Mouse (Mus musculus): ENCODE measurements at regions not wholly inside any gene's neighbourhood (a gene's known extent, or its start where the extent isn't known, plus 50 kb on each side); places are given as distances from the start of the nearest gene placed in this dataset.

DNA sequence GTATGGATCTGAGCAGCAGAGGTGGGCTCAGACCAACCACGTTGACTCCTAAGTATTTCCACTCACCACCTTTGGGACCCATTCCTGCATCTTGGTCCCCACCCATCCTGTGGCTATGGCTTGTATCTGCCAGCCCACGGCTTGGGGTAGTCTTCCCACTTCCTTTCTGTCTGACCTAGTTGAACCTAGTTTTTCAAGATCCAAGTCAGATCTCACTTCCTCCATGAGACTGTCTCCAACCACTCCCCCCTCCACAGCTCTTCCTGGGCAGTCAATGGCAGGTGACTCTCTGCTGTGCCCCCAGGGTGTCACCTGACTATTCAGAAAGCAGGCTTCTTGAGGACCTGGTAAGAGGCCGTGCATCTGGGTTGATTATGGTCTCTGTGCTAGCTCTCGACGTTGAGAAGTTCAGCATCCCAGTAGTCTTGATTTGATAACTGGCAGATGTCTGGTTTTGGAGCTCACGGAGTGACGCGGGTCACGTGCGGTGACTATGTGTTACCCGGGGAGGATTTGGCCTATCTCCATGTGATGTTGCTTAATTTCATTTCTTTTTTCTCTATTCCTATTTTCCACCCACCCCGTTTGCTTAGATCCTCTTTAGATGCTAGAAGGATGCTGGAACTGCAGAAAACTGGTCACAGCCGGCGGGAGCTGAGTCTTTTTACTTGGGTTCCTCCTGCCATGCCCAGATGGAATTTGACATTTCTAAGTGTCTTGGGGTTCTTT is 147.5 kb upstream of the Mrps10 start:
- Histone ChIP-seq H3K4me3 (ENCODE audit: insufficient read depth, low read depth, low read length) (no peak overlapping the region), H3K4me1 (ENCODE audit: control insufficient read depth, insufficient read depth, insufficient read length, low read length) (peaks cover 2% of the 10 kb centered on the region), H3K27ac (replicated peaks; ENCODE audit: low read depth, low read length) (peak overlapping the region; percentile 76)

DNA sequence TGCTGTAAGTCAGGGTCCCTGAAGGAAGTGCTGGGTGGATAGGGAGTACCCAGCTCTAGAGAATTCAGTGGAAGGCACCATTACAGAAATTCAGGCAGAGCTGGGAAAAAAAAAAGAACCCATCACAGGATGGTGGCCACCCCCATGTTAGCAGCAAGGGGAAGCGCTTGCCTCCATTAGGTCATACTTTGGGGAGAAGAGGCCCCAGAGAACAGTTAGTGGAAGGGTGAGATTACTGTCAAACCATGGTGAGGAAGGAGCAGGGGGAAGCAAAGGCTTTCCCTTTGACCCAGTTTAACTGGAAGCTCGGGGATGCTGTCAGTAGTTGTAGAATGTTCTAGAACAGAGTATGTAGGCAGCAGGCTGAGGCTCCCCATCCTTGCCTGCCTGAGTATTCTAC is 148.8 kb upstream of the Mrps10 start:
- H3K27ac ChIP-seq (replicated peaks; ENCODE audit: low read depth, low read length), result peak overlapping the region; percentile 20
- no peak overlapping the region for H3K4me3 ChIP-seq (ENCODE audit: insufficient read depth, low read depth, low read length)
- peaks cover 2% of the 10 kb centered on the region for H3K4me1 ChIP-seq (ENCODE audit: control insufficient read depth, insufficient read depth, insufficient read length, low read length)

DNA sequence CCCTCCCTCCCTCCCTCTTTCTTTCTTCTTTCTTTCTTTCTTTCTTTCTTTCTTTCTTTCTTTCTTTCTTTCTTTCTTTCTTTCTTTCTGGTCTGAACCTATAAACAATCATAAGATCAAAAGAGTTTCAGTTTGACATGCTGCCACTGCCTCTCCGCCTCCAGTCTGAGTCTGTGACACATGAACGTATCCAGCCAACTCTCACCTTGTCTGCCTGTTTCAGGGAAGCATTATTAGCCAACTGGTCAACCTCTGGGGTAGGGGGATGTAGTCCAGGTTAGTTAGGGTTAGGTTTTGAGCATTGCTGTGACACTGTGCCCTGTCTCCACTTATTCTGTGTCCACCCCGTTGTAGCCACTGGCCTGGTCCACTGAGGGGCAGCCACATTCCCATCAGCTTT is 152.2 kb upstream of the Mrps10 start:
- no peaks in the 10 kb centered on the region; the same call in 1 of the 2 replicates for H3K4me1 ChIP-seq (ENCODE audit: control insufficient read depth, insufficient read depth, insufficient read length, low read length)
- no peak overlapping the region for H3K4me3 ChIP-seq (ENCODE audit: insufficient read depth, low read depth, low read length)
- H3K27ac ChIP-seq (replicated peaks; ENCODE audit: low read depth, low read length), result no peak overlapping the region

DNA sequence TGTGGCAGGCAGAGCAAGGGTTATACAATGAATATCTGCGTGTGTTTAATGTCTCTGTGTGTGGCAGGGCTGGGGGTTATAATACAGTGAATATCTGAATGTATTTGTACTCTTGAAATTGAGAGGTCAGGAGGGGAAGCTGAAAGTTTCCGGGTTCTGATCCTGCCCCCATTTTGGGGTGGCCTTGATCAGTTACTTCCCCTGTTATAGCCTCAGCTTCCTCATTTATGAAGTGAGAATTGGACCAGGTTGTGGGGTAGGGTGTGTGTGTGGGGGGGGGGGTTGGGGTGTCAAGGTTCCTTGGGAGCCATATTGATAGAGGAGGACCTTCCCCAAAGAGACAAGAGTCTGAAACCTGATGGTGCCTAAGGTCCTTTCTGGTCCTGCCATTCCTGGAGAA is 152.8 kb upstream of the Mrps10 start:
- Histone ChIP-seq H3K4me3 (ENCODE audit: insufficient read depth, low read depth, low read length) (no peak overlapping the region), H3K27ac (replicated peaks; ENCODE audit: low read depth, low read length) (0 out of 2 replicates have a peak overlapping the region, but pooled peaks have one; percentile 23), H3K4me1 (ENCODE audit: control insufficient read depth, insufficient read depth, insufficient read length, low read length) (no peaks in the 10 kb centered on the region; the same call in 1 of the 2 replicates)

DNA sequence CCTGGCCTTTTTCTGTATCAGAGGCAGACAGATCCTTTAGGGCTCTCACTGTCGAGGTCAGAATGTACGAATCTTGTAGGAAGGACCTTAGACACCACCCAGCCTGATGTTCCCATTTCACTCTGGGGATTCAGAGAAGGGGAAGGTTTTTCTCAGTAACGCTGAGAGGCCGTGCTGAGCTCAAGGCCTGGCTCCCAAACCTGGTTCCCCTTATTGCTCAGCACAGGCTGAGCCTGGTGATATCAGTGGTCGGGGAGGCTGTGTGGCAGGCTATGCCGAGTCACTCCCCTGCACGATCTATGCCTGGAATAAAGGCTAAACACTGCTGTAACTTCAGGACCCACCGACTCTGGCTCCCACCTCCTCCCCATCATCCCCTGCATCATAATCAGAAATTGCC is 154.6 kb upstream of the Mrps10 start:
- no peak overlapping the region for H3K4me3 ChIP-seq (ENCODE audit: insufficient read depth, low read depth, low read length)
- H3K27ac ChIP-seq (replicated peaks; ENCODE audit: low read depth, low read length), result peak overlapping the region; percentile 53; the same call in 1 of the 2 replicates
- no peaks in the 10 kb centered on the region; the same call in 1 of the 2 replicates for H3K4me1 ChIP-seq (ENCODE audit: control insufficient read depth, insufficient read depth, insufficient read length, low read length)

DNA sequence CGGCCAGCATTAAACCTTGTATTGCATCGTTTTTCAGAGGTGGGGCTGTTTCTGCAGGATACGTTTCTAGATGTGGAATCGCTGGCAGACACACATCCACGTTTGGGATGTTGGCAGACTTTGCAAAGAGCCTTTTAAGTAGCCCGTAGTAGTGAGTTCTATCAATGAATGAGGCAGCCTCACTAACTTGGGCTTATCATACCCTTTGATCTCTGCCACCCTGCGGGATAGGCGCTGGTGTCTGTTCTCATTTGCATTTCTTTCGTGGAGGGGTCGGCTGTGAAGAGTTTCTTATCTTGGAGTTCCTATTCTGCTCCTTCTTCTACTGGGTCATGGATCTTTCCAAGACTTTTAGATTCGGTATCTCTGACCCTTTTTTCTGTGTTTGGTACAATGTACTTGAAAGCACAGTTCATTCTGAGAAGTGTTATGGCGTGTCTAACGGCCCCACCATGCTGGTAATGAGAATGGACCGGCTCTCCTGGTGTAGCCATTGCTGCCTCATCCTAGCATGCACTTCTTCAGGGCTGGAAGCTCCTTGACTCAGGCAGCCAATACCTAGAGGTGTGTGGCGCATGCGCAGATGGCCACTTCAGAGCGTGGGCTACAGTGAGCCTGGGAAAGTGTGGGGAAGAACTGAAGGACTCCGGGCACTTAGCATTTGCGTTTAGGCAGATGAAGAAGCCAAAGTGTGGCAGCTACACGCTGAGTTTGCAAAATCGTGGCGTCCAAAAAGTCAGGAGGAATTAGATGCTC is 158.1 kb upstream of the Mrps10 start:
- Histone ChIP-seq H3K4me3 (ENCODE audit: insufficient read depth, low read depth, low read length) (no peak overlapping the region), H3K4me1 (ENCODE audit: control insufficient read depth, insufficient read depth, insufficient read length, low read length) (no peaks in the 10 kb centered on the region), H3K27ac (replicated peaks; ENCODE audit: low read depth, low read length) (no peak overlapping the region)

DNA sequence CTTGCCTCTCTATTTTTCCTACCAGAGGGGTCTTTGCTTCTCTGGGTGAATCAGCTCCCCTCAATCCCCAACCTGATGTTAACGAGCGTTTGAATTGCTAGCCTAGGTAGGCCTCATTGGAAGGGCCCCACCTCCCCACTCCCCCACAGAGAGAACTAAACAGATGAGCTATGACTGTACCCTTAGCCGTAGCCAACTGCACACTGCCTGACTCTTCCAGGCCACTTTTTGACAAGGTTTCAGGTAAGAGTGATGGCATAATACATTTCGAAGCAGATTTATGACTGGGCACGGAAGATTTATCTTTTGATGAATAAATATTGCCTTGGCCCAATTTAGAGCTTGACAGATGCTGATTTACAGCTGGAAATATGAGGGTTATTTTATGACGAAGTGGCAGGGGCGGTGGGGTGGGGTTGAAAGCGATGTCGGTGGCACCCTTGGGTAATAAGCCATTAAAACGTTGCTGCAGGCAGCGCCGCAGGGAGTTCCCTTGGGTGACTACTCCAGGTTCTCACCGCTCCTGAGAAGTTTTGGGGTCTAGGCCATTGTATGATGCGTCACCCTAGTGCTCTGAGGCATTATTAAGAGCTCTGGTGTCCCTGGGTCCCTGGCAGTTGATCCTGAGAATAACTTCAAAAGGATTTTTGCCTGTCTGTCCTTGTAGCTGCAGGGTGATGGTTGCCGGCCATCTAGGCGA is 159.7 kb upstream of the Mrps10 start:
- H3K27ac ChIP-seq (replicated peaks; ENCODE audit: low read depth, low read length), result no peak overlapping the region
- no peaks in the 10 kb centered on the region for H3K4me1 ChIP-seq (ENCODE audit: control insufficient read depth, insufficient read depth, insufficient read length, low read length)
- H3K4me3 ChIP-seq (ENCODE audit: insufficient read depth, low read depth, low read length), result no peak overlapping the region

DNA sequence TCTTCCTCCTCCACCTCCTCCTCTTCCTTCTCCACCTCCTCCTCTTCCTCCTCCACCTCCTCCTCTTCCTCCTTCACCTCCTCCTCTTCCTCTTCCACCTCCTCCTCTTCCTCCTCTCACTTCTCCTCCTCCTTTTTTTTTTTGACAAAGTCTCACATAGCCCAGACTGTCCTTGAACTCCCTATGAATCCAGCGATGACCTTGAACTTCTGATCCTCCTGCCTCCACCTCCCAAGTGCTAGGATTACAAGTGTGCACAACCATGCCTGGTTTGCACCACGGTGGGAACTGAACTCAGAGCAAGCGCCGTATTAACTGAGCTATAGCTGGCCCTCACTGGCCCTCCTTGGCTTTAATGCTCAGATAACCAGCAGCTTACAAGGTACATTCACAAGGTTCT is 161.2 kb upstream of the Mrps10 start:
- Histone ChIP-seq H3K4me3 (ENCODE audit: insufficient read depth, low read depth, low read length) (no peak overlapping the region), H3K27ac (replicated peaks; ENCODE audit: low read depth, low read length) (no peak overlapping the region), H3K4me1 (ENCODE audit: control insufficient read depth, insufficient read depth, insufficient read length, low read length) (no peaks in the 10 kb centered on the region)

DNA sequence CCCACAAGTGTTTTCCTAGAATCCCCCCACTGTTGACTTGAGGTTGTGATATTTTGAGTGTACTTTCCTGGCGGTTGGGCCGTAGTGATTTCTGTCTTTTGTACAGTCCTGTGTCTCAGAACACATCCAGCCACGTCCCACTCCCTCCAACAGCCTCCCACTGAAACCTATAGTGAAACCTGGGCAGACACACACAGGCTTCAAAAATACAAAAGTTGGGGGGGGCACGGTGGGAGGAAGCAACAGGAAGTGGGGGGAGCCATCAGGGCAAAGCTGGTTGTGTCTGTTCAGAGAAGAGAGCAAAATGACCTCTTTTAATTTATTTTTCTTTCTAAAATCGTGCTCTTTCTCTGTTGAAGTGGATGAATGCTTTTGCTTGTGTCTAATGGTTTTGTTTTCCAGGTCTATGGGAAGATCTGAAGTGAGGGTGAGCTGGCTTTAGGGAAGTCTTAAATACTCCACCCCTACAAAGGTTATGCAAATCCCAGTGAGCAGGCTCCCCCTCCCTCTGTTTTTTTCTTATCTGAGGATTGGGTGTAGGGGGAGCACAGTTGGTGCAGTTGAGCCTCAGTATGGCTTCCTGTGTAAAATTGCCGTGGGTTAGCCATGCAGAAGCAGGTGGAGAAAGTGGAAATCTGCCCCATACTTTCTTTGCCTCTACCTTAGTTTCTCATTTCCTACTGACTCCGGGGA is 164.1 kb upstream of the Mrps10 start:
- no peak overlapping the region for H3K4me3 ChIP-seq (ENCODE audit: insufficient read depth, low read depth, low read length)
- no peaks in the 10 kb centered on the region for H3K4me1 ChIP-seq (ENCODE audit: control insufficient read depth, insufficient read depth, insufficient read length, low read length)
- H3K27ac ChIP-seq (replicated peaks; ENCODE audit: low read depth, low read length), result no peak overlapping the region

DNA sequence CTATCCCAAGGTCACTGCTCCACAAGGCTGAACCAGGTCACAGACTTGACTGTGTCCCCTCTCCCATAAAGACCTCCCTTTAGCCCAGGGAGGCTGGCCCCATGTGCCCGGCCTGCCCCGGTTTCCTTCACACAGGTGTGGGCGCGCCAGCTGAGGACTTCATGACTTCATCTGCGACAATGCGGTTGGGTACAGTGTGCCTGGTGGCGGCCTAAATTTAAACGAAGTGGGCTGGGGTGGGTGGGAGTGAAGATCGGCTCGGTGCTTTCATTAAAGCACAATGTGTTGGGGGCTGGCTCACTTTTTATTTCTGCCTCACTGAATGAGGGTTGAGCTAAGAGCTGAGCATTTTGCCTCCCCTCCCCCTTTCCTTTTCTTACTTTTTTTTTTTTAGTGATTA is 169.5 kb upstream of the Mrps10 start:
- no peaks in the 10 kb centered on the region for H3K4me1 ChIP-seq (ENCODE audit: control insufficient read depth, insufficient read depth, insufficient read length, low read length)
- no peak overlapping the region for H3K4me3 ChIP-seq (ENCODE audit: insufficient read depth, low read depth, low read length)
- no peak overlapping the region for H3K27ac ChIP-seq (replicated peaks; ENCODE audit: low read depth, low read length)

DNA sequence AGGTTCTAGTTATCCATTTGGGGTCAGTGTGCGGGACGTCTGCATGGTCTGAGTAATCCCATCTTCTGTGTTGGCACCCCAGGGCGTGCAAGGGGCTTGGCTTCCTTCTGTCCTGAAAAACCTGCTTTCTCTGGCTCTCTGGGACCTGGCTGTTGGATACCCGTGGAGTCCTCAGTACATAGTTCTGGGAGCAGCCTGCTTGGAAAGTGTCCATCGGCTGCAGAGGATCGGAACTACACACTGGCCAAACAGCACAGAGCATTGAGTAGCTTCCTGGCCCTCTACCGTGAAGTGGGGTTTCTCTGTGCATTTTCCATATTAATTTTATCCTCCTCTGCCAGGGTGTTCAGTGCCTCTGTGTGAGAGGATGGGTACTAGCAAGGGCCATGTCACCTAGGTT is 170.7 kb upstream of the Mrps10 start:
- H3K4me1 ChIP-seq (ENCODE audit: control insufficient read depth, insufficient read depth, insufficient read length, low read length), result no peaks in the 10 kb centered on the region
- H3K4me3 ChIP-seq (ENCODE audit: insufficient read depth, low read depth, low read length), result no peak overlapping the region
- H3K27ac ChIP-seq (replicated peaks; ENCODE audit: low read depth, low read length), result no peak overlapping the region

DNA sequence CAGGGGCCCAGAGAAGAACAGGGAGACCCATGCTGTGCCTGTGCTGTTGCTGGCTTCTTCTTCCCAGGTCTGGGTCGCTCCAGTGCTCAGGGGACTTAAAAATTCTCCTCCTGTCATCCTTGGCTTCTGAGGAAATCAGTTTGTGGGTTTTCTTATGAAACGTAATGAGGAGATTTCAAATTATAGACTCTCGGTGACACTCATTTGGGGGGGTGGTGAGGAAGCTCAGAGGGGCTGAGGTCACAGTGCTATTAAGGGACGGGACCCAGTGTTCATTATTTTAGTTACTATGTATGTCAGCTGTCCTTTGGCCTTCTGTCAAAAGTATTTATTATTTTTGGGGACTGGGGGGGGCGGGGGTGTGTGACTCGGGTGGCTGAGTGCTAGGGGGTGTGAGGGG is 171.7 kb upstream of the Mrps10 start:
- Histone ChIP-seq H3K4me1 (ENCODE audit: control insufficient read depth, insufficient read depth, insufficient read length, low read length) (no peaks in the 10 kb centered on the region), H3K4me3 (ENCODE audit: insufficient read depth, low read depth, low read length) (no peak overlapping the region), H3K27ac (replicated peaks; ENCODE audit: low read depth, low read length) (no peak overlapping the region)

DNA sequence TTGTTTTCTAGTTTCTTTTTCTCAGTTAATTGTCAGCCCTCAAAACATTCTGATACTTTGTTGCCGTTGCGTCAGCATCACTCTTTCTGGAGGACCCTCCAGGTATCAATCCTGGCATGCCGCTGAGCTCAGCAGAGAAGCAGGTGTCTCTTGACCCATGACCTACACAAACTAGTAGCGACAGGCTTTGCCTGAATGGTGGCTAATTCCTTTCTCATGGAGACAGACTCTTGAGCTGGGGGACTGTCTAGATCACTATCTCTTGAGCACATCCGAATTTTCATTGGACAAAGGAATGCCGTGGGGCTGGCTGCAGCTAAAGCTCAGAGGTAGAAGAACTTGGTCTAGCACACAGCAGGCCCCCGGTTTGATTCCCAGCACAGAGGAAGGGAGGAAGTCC is 172.7 kb upstream of the Mrps10 start:
- H3K4me1 ChIP-seq (ENCODE audit: control insufficient read depth, insufficient read depth, insufficient read length, low read length), result no peaks in the 10 kb centered on the region
- H3K4me3 ChIP-seq (ENCODE audit: insufficient read depth, low read depth, low read length), result no peak overlapping the region
- H3K27ac ChIP-seq (replicated peaks; ENCODE audit: low read depth, low read length), result no peak overlapping the region

DNA sequence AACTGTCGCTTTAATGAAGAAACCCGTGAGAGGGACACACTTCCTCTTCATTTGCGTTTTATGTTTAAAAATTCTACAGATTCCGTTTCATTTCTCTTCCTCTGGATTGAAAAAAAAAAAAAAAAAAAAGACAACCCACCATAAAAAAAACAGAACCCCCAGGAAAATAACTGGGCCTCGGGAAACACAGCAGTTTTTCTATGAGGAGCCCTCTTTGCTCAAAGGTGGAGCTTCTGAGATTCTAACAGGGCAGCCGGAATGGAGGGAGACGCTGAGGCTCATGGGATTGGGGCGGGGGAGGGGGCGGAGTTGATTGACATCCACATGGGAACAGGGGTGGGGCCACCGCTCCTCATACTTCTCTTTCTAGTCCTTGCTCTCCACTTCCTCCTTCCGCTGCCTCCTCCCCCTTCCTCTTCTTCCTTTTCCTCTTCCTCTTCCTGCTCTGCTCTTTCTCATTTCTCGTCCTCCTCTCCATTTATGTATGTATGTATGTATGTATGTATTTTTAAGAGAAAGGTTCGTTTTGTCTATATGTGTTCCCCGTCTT is 174.1 kb upstream of the Mrps10 start:
- H3K4me3 ChIP-seq (ENCODE audit: insufficient read depth, low read depth, low read length), result no peak overlapping the region
- no peak overlapping the region for H3K27ac ChIP-seq (replicated peaks; ENCODE audit: low read depth, low read length)
- no peaks in the 10 kb centered on the region for H3K4me1 ChIP-seq (ENCODE audit: control insufficient read depth, insufficient read depth, insufficient read length, low read length)

DNA sequence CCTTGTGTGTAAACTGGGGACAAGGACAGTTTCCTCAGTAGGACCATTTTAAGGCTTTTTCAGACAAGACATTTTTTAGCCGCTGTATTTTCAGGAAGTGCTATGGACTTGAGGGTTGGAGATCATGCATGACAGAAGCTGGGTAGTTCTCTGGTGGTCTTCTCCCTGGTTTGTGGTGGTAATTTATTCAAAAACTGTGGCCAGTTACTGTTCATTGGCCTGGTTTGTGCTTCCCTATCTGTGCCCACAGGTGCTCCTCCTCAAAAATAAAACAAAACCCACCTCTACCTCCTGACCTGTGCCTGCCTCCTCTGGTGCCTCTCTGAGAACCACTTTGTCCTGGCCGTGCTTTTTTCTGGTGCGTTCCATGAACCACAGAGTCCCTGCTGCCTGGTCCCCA is 177.3 kb upstream of the Mrps10 start:
- Histone ChIP-seq H3K4me1 (ENCODE audit: control insufficient read depth, insufficient read depth, insufficient read length, low read length) (no peaks in the 10 kb centered on the region), H3K4me3 (ENCODE audit: insufficient read depth, low read depth, low read length) (no peak overlapping the region), H3K27ac (replicated peaks; ENCODE audit: low read depth, low read length) (no peak overlapping the region)
